Mouse (Mus musculus) forebrain, postnatal 0 days (tissue): ENCODE results near the gene Osbpl10. TPM values are rescaled to one million over a fixed set of nuclear protein-coding genes. Genes with fewer than 3 reads are reported as not detected.

Experiments used
- ATAC-seq: fragments of 200-750 bp; cut with Nextera tagmentation; 2 replicates; pipeline ENCODE4 v1.8.0; 2017; ENCODE audit warnings: mild to moderate bottlenecking, moderate library complexity
- DNase-seq: peaks from one replicate; pipeline ENCODE4 v3.0.0-alpha.2; 2015
- H3K27ac ChIP-seq: fragments of 300-500 bp; sonication (generic); 2 replicates; pipeline ENCODE4 v1.5.1; 2014; ENCODE audit warnings: low read depth, mild to moderate bottlenecking, antibody characterized with exemption, low read length, moderate library complexity, mixed read lengths
- H3K27me3 ChIP-seq: fragments of 300-500 bp; sonication (generic); 2 replicates; pipeline ENCODE4 v1.6.1; 2014; ENCODE audit warnings: mild to moderate bottlenecking, low read length, mixed read lengths; ENCODE audit not compliant: insufficient read depth
- H3K36me3 ChIP-seq: fragments of 300-500 bp; sonication (generic); 2 replicates; pipeline ENCODE4 v1.6.1; 2014; ENCODE audit warnings: mild to moderate bottlenecking, moderate library complexity; ENCODE audit not compliant: insufficient read depth
- H3K4me1 ChIP-seq: fragments of 300-500 bp; sonication (generic); 2 replicates; pipeline ENCODE4 v1.6.1; 2014; ENCODE audit warnings: antibody characterized with exemption; ENCODE audit not compliant: insufficient read depth
- H3K4me2 ChIP-seq: fragments of 300-500 bp; sonication (generic); 2 replicates; pipeline ENCODE4 v1.6.1; 2014; ENCODE audit warnings: low read depth, mild to moderate bottlenecking, moderate library complexity
- H3K4me3 ChIP-seq: fragments of 300-500 bp; sonication (generic); 2 replicates; pipeline ENCODE4 v1.5.1; 2014; ENCODE audit warnings: low read depth, low read length, mixed read lengths
- H3K9ac ChIP-seq: fragments of 300-500 bp; sonication (generic); 2 replicates; pipeline ENCODE4 v1.6.1; 2014; ENCODE audit warnings: mild to moderate bottlenecking
- H3K9me3 ChIP-seq: fragments of 300-500 bp; sonication (generic); 2 replicates; pipeline ENCODE4 v1.6.1; 2016; ENCODE audit warnings: low read length
- CTCF ChIP-seq: sonication (generic); IDR thresholded peaks from 2 replicates; pipeline ENCODE4 v1.5.1; 2016; ENCODE audit warnings: antibody characterized with exemption, control low read depth, low read depth
- whole genome bisulfite sequencing: fragments of 180-500 bp; shearing (Covaris S2); extraction: QIAGEN DNeasy Blood & Tissue Kit; methylation state at CpG from one replicate; pipeline ENCODE4 v1.1.7; 2014; 5-methylcytosine and 5-hydroxymethylcytosine counted together
- polyA plus RNA-seq: library from polyadenylated mRNA; unstranded; fragments of >200 nt; fragmentation: Nextera tagmentation; extraction: Ambion mirVana; gene quantifications from 2 replicates; pipeline ENCODE4 v1.2.1, GENCODE M21; 2015
- total RNA-seq: library from RNA; depleted of rRNA; stranded (reverse); fragments of >200 nt; gene quantifications from 2 replicates; pipeline ENCODE4 v1.2.3, GENCODE M21; 2014

The Osbpl10 gene
- total and polyA plus RNA-seq, 2 experiments from 2014 or later, result 3.0 to 22.4 TPM

GRCm38 (mm10) chr9:115042971-115043706 is 64.8 kb downstream of the Osbpl10 start:
- Histone ChIP-seq H3K4me3 (no peak overlapping the region), H3K4me2 (no peak overlapping the region), H3K4me1 (0 out of 2 replicates have a peak, but pooled peaks cover 8% of the 10 kb centered on the region), H3K27ac (no peak overlapping the region), H3K36me3 (no peaks in the 10 kb centered on the region), H3K27me3 (no peaks in the 10 kb centered on the region), H3K9ac (no peak overlapping the region), H3K9me3 (no peaks in the 10 kb centered on the region)
- DNase-seq (no peak), ATAC-seq (peak; percentile 34; the same call in 1 of the 2 replicates)
- whole genome bisulfite sequencing, result 66% methylated on average over 13 of the region's 13 CpGs
- no peak for TF ChIP-seq CTCF

GRCm38 (mm10) chr9:115043881-115044770 is 65.8 kb downstream of the Osbpl10 start:
- DNase-seq (no peak), ATAC-seq (no peak)
- peak; percentile 58 for TF ChIP-seq CTCF
- Histone ChIP-seq H3K27me3 (no peaks in the 10 kb centered on the region), H3K27ac (no peak overlapping the region), H3K4me1 (no peaks in the 10 kb centered on the region), H3K4me3 (no peak overlapping the region), H3K4me2 (no peak overlapping the region), H3K9me3 (no peaks in the 10 kb centered on the region), H3K36me3 (no peaks in the 10 kb centered on the region), H3K9ac (no peak overlapping the region)
- WGBS, result 85% methylated on average over 8 of the region's 8 CpGs

GRCm38 (mm10) chr9:115045087-115045800 is 66.9 kb downstream of the Osbpl10 start:
- Histone ChIP-seq H3K4me2 (no peak overlapping the region), H3K4me1 (no peaks in the 10 kb centered on the region), H3K27ac (no peak overlapping the region), H3K9ac (no peak overlapping the region), H3K4me3 (no peak overlapping the region), H3K9me3 (no peaks in the 10 kb centered on the region), H3K36me3 (no peaks in the 10 kb centered on the region), H3K27me3 (no peaks in the 10 kb centered on the region)
- DNase-seq (no peak), ATAC-seq (peak; percentile 50; the same call in 1 of the 2 replicates)
- no peak for TF ChIP-seq CTCF
- WGBS, result 55% methylated on average over 16 of the region's 16 CpGs

GRCm38 (mm10) chr9:115046701-115047100 is 68.3 kb downstream of the Osbpl10 start:
- 90% methylated on average over 8 of the region's 8 CpGs for WGBS
- H3K27me3 ChIP-seq, result no peaks in the 10 kb centered on the region
- no peak overlapping the region for H3K4me3 ChIP-seq
- H3K4me1 ChIP-seq, result no peaks in the 10 kb centered on the region
- no peak for ATAC-seq
- H3K9ac ChIP-seq, result no peak overlapping the region
- no peak for DNase-seq
- TF ChIP-seq CTCF, result no peak
- no peaks in the 10 kb centered on the region for H3K9me3 ChIP-seq
- H3K27ac ChIP-seq, result no peak overlapping the region
- H3K36me3 ChIP-seq, result no peaks in the 10 kb centered on the region
- no peak overlapping the region for H3K4me2 ChIP-seq

GRCm38 (mm10) chr9:115048340-115048739 is 70.0 kb downstream of the Osbpl10 start:
- Histone ChIP-seq H3K4me1 (no peaks in the 10 kb centered on the region), H3K27me3 (no peaks in the 10 kb centered on the region), H3K36me3 (no peaks in the 10 kb centered on the region), H3K4me2 (no peak overlapping the region), H3K4me3 (no peak overlapping the region), H3K9ac (no peak overlapping the region), H3K9me3 (no peaks in the 10 kb centered on the region), H3K27ac (no peak overlapping the region)
- no peak for TF ChIP-seq CTCF
- ATAC-seq (no peak), DNase-seq (no peak)
- 53% methylated on average over 10 of the region's 10 CpGs for WGBS

GRCm38 (mm10) chr9:115048861-115049260 is 70.5 kb downstream of the Osbpl10 start:
- no peaks in the 10 kb centered on the region for H3K4me1 ChIP-seq
- WGBS, result 58% methylated on average over 7 of the region's 7 CpGs
- no peak overlapping the region for H3K4me3 ChIP-seq
- no peak overlapping the region for H3K27ac ChIP-seq
- no peaks in the 10 kb centered on the region for H3K27me3 ChIP-seq
- no peak overlapping the region for H3K4me2 ChIP-seq
- ATAC-seq (no peak), DNase-seq (no peak)
- H3K9ac ChIP-seq, result no peak overlapping the region
- H3K36me3 ChIP-seq, result no peaks in the 10 kb centered on the region
- TF ChIP-seq CTCF, result no peak
- no peaks in the 10 kb centered on the region for H3K9me3 ChIP-seq
